Mouse (Mus musculus): Measurements from ENCODE around the gene Kctd18. TPM values are rescaled to one million over a fixed set of nuclear protein-coding genes. Genes with fewer than 3 reads are reported as not detected.

Kctd18 gene
- polyA plus RNA-seq, 1 experiment from 2014 or later, result 9.2 TPM

- Histone ChIP-seq H3K27me3 (replicated peaks; ENCODE audit: control insufficient read depth, insufficient read depth, low read length) (no peaks in the 10 kb centered on the region), H3K36me3 (ENCODE audit: control insufficient read depth, insufficient read depth, low read length) (no peaks in the 10 kb centered on the region), H3K4me1 (replicated peaks; ENCODE audit: control insufficient read depth, insufficient read depth, low read length) (no peaks in the 10 kb centered on the region), H3K9me3 (ENCODE audit: control insufficient read depth, low read length) (no peaks in the 10 kb centered on the region), H3K4me2 (no peak overlapping the region), H3K9ac (ENCODE audit: low read depth, low read length) (no peak overlapping the region), H3K27ac (ENCODE audit: low read depth, low read length) (no peak overlapping the region), H3K4me3 (ENCODE audit: low read depth, low read length) (no peak overlapping the region)
- no peak for DNase-seq (ENCODE audit: low spot score)
- 69% methylated on average over 3 of the region's 3 CpGs for WGBS
- no peak for ATAC-seq (replicated peaks; ENCODE audit: low FRiP score)
Observed at GRCm38 (mm10) chr1:57905912-57906311, 112.8 kb downstream of the Kctd18 start.

Other genes with a start within 250 kb of the Kctd18 start
- gene Spats2l, start 244.8 kb downstream of the Kctd18 start, polyA plus RNA-seq (2014; fragmentation: Nextera tagmentation; extraction: Ambion mirVana), result 16.8 and 18.0 TPM in 2 replicates
- gene Sgo2a, start 23.0 kb downstream of the Kctd18 start, polyA plus RNA-seq (2014; fragmentation: Nextera tagmentation; extraction: Ambion mirVana), result 15.3 and 18.2 TPM in 2 replicates
- 0.05 and 0.07 TPM in 2 replicates for gene Aox1, start 11.0 kb upstream of the Kctd18 start, polyA plus RNA-seq (2014; fragmentation: Nextera tagmentation; extraction: Ambion mirVana)
- not detected in 2 replicates for gene Aox3, start 94.2 kb upstream of the Kctd18 start, polyA plus RNA-seq (2014; fragmentation: Nextera tagmentation; extraction: Ambion mirVana)
- gene Aox4, start 191.4 kb upstream of the Kctd18 start, polyA plus RNA-seq (2014; fragmentation: Nextera tagmentation; extraction: Ambion mirVana), result 1.7 and 2.3 TPM in 2 replicates

Measured in liver, embryonic 11.5 days (tissue).